Mouse (Mus musculus) hindbrain, embryonic 13.5 days (tissue): ENCODE data around the gene Gsn. TPM values are rescaled to one million over a fixed set of nuclear protein-coding genes. Genes with fewer than 3 reads are reported as not detected.

Experiments used
- ATAC-seq: fragments of 200-750 bp; cut with Nextera tagmentation; 2 replicates; pipeline ENCODE4 v1.8.0; 2017; ENCODE audit warnings: moderate TSS enrichment; ENCODE audit not compliant: low FRiP score
- H3K27ac ChIP-seq: fragments of 300-500 bp; sonication (generic); 2 replicates; pipeline ENCODE4 v1.5.1; 2015; ENCODE audit warnings: inconsistent platforms, mild to moderate bottlenecking, moderate library complexity
- H3K27me3 ChIP-seq: fragments of 300-500 bp; sonication (generic); 2 replicates; pipeline ENCODE4 v1.6.1; 2015; ENCODE audit warnings: mild to moderate bottlenecking, inconsistent platforms
- H3K36me3 ChIP-seq: fragments of 300-500 bp; sonication (generic); 2 replicates; pipeline ENCODE4 v1.6.1; 2015; ENCODE audit warnings: mild to moderate bottlenecking, inconsistent platforms
- H3K4me1 ChIP-seq: fragments of 300-500 bp; sonication (generic); replicated peaks from 2 replicates; pipeline ENCODE4 v1.6.1; 2015; ENCODE audit warnings: inconsistent platforms
- H3K4me2 ChIP-seq: fragments of 300-500 bp; sonication (generic); 2 replicates; pipeline ENCODE4 v1.6.1; 2015; ENCODE audit warnings: inconsistent platforms, mild to moderate bottlenecking, moderate library complexity
- H3K4me3 ChIP-seq: fragments of 300-500 bp; sonication (generic); 2 replicates; pipeline ENCODE4 v1.5.1; 2015; ENCODE audit warnings: mild to moderate bottlenecking, inconsistent platforms
- H3K9ac ChIP-seq: fragments of 300-500 bp; sonication (generic); 2 replicates; pipeline ENCODE4 v1.6.1; 2015; ENCODE audit warnings: mild to moderate bottlenecking, inconsistent platforms
- H3K9me3 ChIP-seq: fragments of 300-500 bp; sonication (generic); 2 replicates; pipeline ENCODE4 v1.6.1; 2016; ENCODE audit warnings: inconsistent platforms
- WGBS: fragments of 180-500 bp; shearing (Covaris S2); methylation state at CpG from one replicate; pipeline ENCODE4 v1.1.7; 2015; 5-methylcytosine and 5-hydroxymethylcytosine counted together
- polyA plus RNA-seq: library from polyadenylated mRNA; unstranded; fragments of >200 nt; fragmentation: Nextera tagmentation; extraction: Ambion mirVana; gene quantifications from 2 replicates; pipeline ENCODE4 v1.2.1, GENCODE M21; 2015

Gsn gene
- polyA plus RNA-seq = 27.4 and 28.2 TPM in 2 replicates

GRCm38 (mm10) chr2:35255885-35256833 is at the start of gene Gsn:
TSS of gene Gsn (plus strand) at chr2:35256380.
- ATAC-seq = peak; percentile 88
- Histone ChIP-seq H3K27ac (no peak within 1 kb of the TSS), H3K4me1 (peaks cover 26% of the 10 kb centered on the region), H3K9ac (peak within 1 kb of the TSS; percentile 78), H3K4me3 (peak within 1 kb of the TSS; percentile 55), H3K27me3 (peaks cover 37% of the 10 kb centered on the region), H3K9me3 (no peaks in the 10 kb centered on the region), H3K4me2 (peak within 1 kb of the TSS; percentile 84), H3K36me3 (no peaks in the 10 kb centered on the region)
- 3% methylated on average over 51 of the region's 54 CpGs for WGBS

GRCm38 (mm10) chr2:35206761-35207160 is 49.4 kb upstream of the Gsn start:
- WGBS = 84% methylated on average over 3 of the region's 3 CpGs
- Histone ChIP-seq H3K27ac (no peak overlapping the region), H3K9me3 (no peaks in the 10 kb centered on the region), H3K9ac (no peak overlapping the region), H3K27me3 (no peaks in the 10 kb centered on the region), H3K4me2 (no peak overlapping the region), H3K36me3 (no peaks in the 10 kb centered on the region), H3K4me3 (no peak overlapping the region), H3K4me1 (no peaks in the 10 kb centered on the region)
- no peak for ATAC-seq

- WGBS = 81% methylated on average over 3 of the region's 3 CpGs
- Histone ChIP-seq H3K36me3 (no peaks in the 10 kb centered on the region), H3K9ac (no peak overlapping the region), H3K27me3 (no peaks in the 10 kb centered on the region), H3K4me3 (no peak overlapping the region), H3K27ac (no peak overlapping the region), H3K9me3 (no peaks in the 10 kb centered on the region), H3K4me1 (no peaks in the 10 kb centered on the region), H3K4me2 (no peak overlapping the region)
- no peak for ATAC-seq
Measured at GRCm38 (mm10) chr2:35208054-35208453, 48.1 kb upstream of the Gsn start.

GRCm38 (mm10) chr2:35208931-35209665 is 47.1 kb upstream of the Gsn start:
- no peak overlapping the region for H3K4me3 ChIP-seq
- no peak overlapping the region for H3K4me2 ChIP-seq
- H3K9ac ChIP-seq = no peak overlapping the region
- H3K4me1 ChIP-seq = no peaks in the 10 kb centered on the region
- no peaks in the 10 kb centered on the region for H3K27me3 ChIP-seq
- no peak overlapping the region for H3K27ac ChIP-seq
- no peaks in the 10 kb centered on the region for H3K9me3 ChIP-seq
- H3K36me3 ChIP-seq = no peaks in the 10 kb centered on the region
- no peak for ATAC-seq
- 76% methylated on average over 8 of the region's 8 CpGs for WGBS

- no peaks in the 10 kb centered on the region for H3K36me3 ChIP-seq
- 0 out of 2 replicates have a peak, but pooled peaks cover 3% of the 10 kb centered on the region for H3K27me3 ChIP-seq
- peaks cover 14% of the 10 kb centered on the region for H3K4me1 ChIP-seq
- no peak overlapping the region for H3K4me2 ChIP-seq
- WGBS = 71% methylated on average over 3 of the region's 3 CpGs
- no peak for ATAC-seq
- no peak overlapping the region for H3K27ac ChIP-seq
- no peaks in the 10 kb centered on the region for H3K9me3 ChIP-seq
- H3K9ac ChIP-seq = no peak overlapping the region
- H3K4me3 ChIP-seq = no peak overlapping the region
Measured at GRCm38 (mm10) chr2:35211681-35212080, 44.5 kb upstream of the Gsn start.

GRCm38 (mm10) chr2:35213345-35213910 is 42.8 kb upstream of the Gsn start:
- no peaks in the 10 kb centered on the region for H3K36me3 ChIP-seq
- peaks cover 14% of the 10 kb centered on the region for H3K4me1 ChIP-seq
- ATAC-seq = no peak
- 0 out of 2 replicates have a peak, but pooled peaks cover 3% of the 10 kb centered on the region for H3K27me3 ChIP-seq
- H3K27ac ChIP-seq = no peak overlapping the region
- no peak overlapping the region for H3K4me2 ChIP-seq
- H3K9ac ChIP-seq = no peak overlapping the region
- H3K9me3 ChIP-seq = no peaks in the 10 kb centered on the region
- no peak overlapping the region for H3K4me3 ChIP-seq
- 85% methylated on average over 12 of the region's 12 CpGs for WGBS

- Histone ChIP-seq H3K36me3 (no peaks in the 10 kb centered on the region), H3K27ac (no peak overlapping the region), H3K4me3 (peak overlapping the region; percentile 9; the same call in 1 of the 2 replicates), H3K4me2 (peak overlapping the region; percentile 36), H3K4me1 (peaks cover 14% of the 10 kb centered on the region), H3K9me3 (no peaks in the 10 kb centered on the region), H3K9ac (no peak overlapping the region), H3K27me3 (0 out of 2 replicates have a peak, but pooled peaks cover 3% of the 10 kb centered on the region)
- ATAC-seq = peak; percentile 82; the same call in 1 of the 2 replicates
- WGBS = 1% methylated on average over 12 of the region's 12 CpGs
Measured at GRCm38 (mm10) chr2:35214881-35215358, 41.3 kb upstream of the Gsn start.

- no peaks in the 10 kb centered on the region for H3K36me3 ChIP-seq
- 20% methylated on average over 14 of the region's 14 CpGs for WGBS
- peak overlapping the region; percentile 36 for H3K4me2 ChIP-seq
- H3K27ac ChIP-seq = no peak overlapping the region
- no peak overlapping the region for H3K4me3 ChIP-seq
- peaks cover 14% of the 10 kb centered on the region for H3K4me1 ChIP-seq
- H3K9ac ChIP-seq = no peak overlapping the region
- ATAC-seq = peak; percentile 39; the same call in 1 of the 2 replicates
- 0 out of 2 replicates have a peak, but pooled peaks cover 3% of the 10 kb centered on the region for H3K27me3 ChIP-seq
- H3K9me3 ChIP-seq = no peaks in the 10 kb centered on the region
Measured at GRCm38 (mm10) chr2:35215363-35215762, 40.8 kb upstream of the Gsn start.

- ATAC-seq = no peak
- Histone ChIP-seq H3K4me3 (no peak overlapping the region), H3K4me1 (peaks cover 14% of the 10 kb centered on the region), H3K9ac (no peak overlapping the region), H3K36me3 (no peaks in the 10 kb centered on the region), H3K9me3 (no peaks in the 10 kb centered on the region), H3K27ac (no peak overlapping the region), H3K4me2 (no peak overlapping the region), H3K27me3 (0 out of 2 replicates have a peak, but pooled peaks cover 3% of the 10 kb centered on the region)
- WGBS = 83% methylated on average over 2 of the region's 2 CpGs
Measured at GRCm38 (mm10) chr2:35216701-35217100, 39.5 kb upstream of the Gsn start.

- Histone ChIP-seq H3K27me3 (0 out of 2 replicates have a peak, but pooled peaks cover 3% of the 10 kb centered on the region), H3K9ac (no peak overlapping the region), H3K4me1 (peaks cover 14% of the 10 kb centered on the region), H3K4me2 (no peak overlapping the region), H3K9me3 (no peaks in the 10 kb centered on the region), H3K36me3 (no peaks in the 10 kb centered on the region), H3K4me3 (no peak overlapping the region), H3K27ac (no peak overlapping the region)
- 93% methylated on average over 3 of the region's 3 CpGs for WGBS
- no peak for ATAC-seq
Measured at GRCm38 (mm10) chr2:35218736-35219135, 37.4 kb upstream of the Gsn start.

- no peak for ATAC-seq
- no peaks in the 10 kb centered on the region for H3K9me3 ChIP-seq
- WGBS = 61% methylated on average over 6 of the region's 6 CpGs
- no peak overlapping the region for H3K4me2 ChIP-seq
- no peaks in the 10 kb centered on the region for H3K4me1 ChIP-seq
- H3K27me3 ChIP-seq = no peaks in the 10 kb centered on the region
- H3K27ac ChIP-seq = no peak overlapping the region
- no peak overlapping the region for H3K4me3 ChIP-seq
- H3K9ac ChIP-seq = no peak overlapping the region
- H3K36me3 ChIP-seq = no peaks in the 10 kb centered on the region
Measured at GRCm38 (mm10) chr2:35222822-35223391, 33.3 kb upstream of the Gsn start.
